Mouse (Mus musculus): ENCODE results near the gene Mtch1. TPM values are rescaled to one million over a fixed set of nuclear protein-coding genes. Genes with fewer than 3 reads are reported as not detected.
"Not testable (repeated sequence)": the region's sequence is repeated elsewhere in the genome, so short reads cannot be mapped to it uniquely, and the experiment has no call there.

Mtch1 gene
- polyA plus RNA-seq, 1 experiment, result 464 TPM

GRCm38 (mm10) chr17:29319881-29320639 is 27.7 kb downstream of the Mtch1 start:
- no peaks in the 10 kb centered on the region for H3K27me3 ChIP-seq (ENCODE audit: control insufficient read depth, insufficient read depth, insufficient read length)
- no peaks in the 10 kb centered on the region for H3K79me2 ChIP-seq (ENCODE audit: control insufficient read depth, insufficient read depth)
- H3K79me3 ChIP-seq (ENCODE audit: low read depth), result no peaks in the 10 kb centered on the region
- no peak overlapping the region for H3ac ChIP-seq (ENCODE audit: control insufficient read depth, insufficient read length, low read depth)
- no peaks in the 10 kb centered on the region for H3K36me3 ChIP-seq (ENCODE audit: control insufficient read depth, insufficient read depth)
- no peak for TF ChIP-seq MYOG (IDR thresholded peaks at IDR 0.05; ENCODE audit: control insufficient read depth, extremely low read depth, insufficient read length)
- no peak for TF ChIP-seq MYOD1 (IDR thresholded peaks at IDR 0.05; ENCODE audit: control insufficient read depth, insufficient read length, low read depth)
- TF ChIP-seq CEBPB (IDR thresholded peaks at IDR 0.05; ENCODE audit: low read depth), result no peak
- TF ChIP-seq CTCF (IDR thresholded peaks at IDR 0.05; ENCODE audit: control insufficient read depth, insufficient read depth, insufficient read length), result no peak
- no peak for TF ChIP-seq FOSL1 (IDR thresholded peaks at IDR 0.05; ENCODE audit: insufficient read depth, low read length, poor library complexity, severe bottlenecking)
- TF ChIP-seq USF1 (IDR thresholded peaks at IDR 0.05; ENCODE audit: low read depth), result no peak
- no peak for TF ChIP-seq MAX (IDR thresholded peaks at IDR 0.05)
- no peak overlapping the region for H3K4me3 ChIP-seq (ENCODE audit: insufficient read depth, poor library complexity, severe bottlenecking)

- no peak overlapping the region for H3K4me3 ChIP-seq (ENCODE audit: insufficient read depth, poor library complexity, severe bottlenecking)
- H3K79me3 ChIP-seq (ENCODE audit: low read depth), result no peaks in the 10 kb centered on the region
- H3K36me3 ChIP-seq (ENCODE audit: control insufficient read depth, insufficient read depth), result no peaks in the 10 kb centered on the region
- H3K27me3 ChIP-seq (ENCODE audit: control insufficient read depth, insufficient read depth, insufficient read length), result no peaks in the 10 kb centered on the region
- TF ChIP-seq MAX (IDR thresholded peaks at IDR 0.05) (no peak), MYOG (IDR thresholded peaks at IDR 0.05; ENCODE audit: control insufficient read depth, extremely low read depth, insufficient read length) (no peak), FOSL1 (IDR thresholded peaks at IDR 0.05; ENCODE audit: insufficient read depth, low read length, poor library complexity, severe bottlenecking) (no peak), CEBPB (IDR thresholded peaks at IDR 0.05; ENCODE audit: low read depth) (no peak), MYOD1 (IDR thresholded peaks at IDR 0.05; ENCODE audit: control insufficient read depth, insufficient read length, low read depth) (no peak), CTCF (IDR thresholded peaks at IDR 0.05; ENCODE audit: control insufficient read depth, insufficient read depth, insufficient read length) (no peak), USF1 (IDR thresholded peaks at IDR 0.05; ENCODE audit: low read depth) (no peak)
- H3ac ChIP-seq (ENCODE audit: control insufficient read depth, insufficient read length, low read depth), result no peak overlapping the region
- H3K79me2 ChIP-seq (ENCODE audit: control insufficient read depth, insufficient read depth), result no peaks in the 10 kb centered on the region
These were observed 28.3 kb downstream of the Mtch1 start for GRCm38 (mm10) chr17:29319476-29319875.

GRCm38 (mm10) chr17:29318731-29319250 is 28.9 kb downstream of the Mtch1 start:
- TF ChIP-seq CTCF (IDR thresholded peaks at IDR 0.05; ENCODE audit: control insufficient read depth, insufficient read depth, insufficient read length), result no peak
- no peak for TF ChIP-seq MYOD1 (IDR thresholded peaks at IDR 0.05; ENCODE audit: control insufficient read depth, insufficient read length, low read depth)
- H3K27me3 ChIP-seq (ENCODE audit: control insufficient read depth, insufficient read depth, insufficient read length), result no peaks in the 10 kb centered on the region
- H3ac ChIP-seq (ENCODE audit: control insufficient read depth, insufficient read length, low read depth), result no peak overlapping the region
- H3K36me3 ChIP-seq (ENCODE audit: control insufficient read depth, insufficient read depth), result no peaks in the 10 kb centered on the region
- H3K79me3 ChIP-seq (ENCODE audit: low read depth), result no peaks in the 10 kb centered on the region
- H3K79me2 ChIP-seq (ENCODE audit: control insufficient read depth, insufficient read depth), result no peaks in the 10 kb centered on the region
- H3K4me3 ChIP-seq (ENCODE audit: insufficient read depth, poor library complexity, severe bottlenecking), result no peak overlapping the region

- H3ac ChIP-seq (ENCODE audit: control insufficient read depth, insufficient read length, low read depth); H3K79me2 ChIP-seq (ENCODE audit: control insufficient read depth, insufficient read depth); H3K4me3 ChIP-seq (ENCODE audit: insufficient read depth, poor library complexity, severe bottlenecking); H3K27me3 ChIP-seq (ENCODE audit: control insufficient read depth, insufficient read depth, insufficient read length); H3K36me3 ChIP-seq (ENCODE audit: control insufficient read depth, insufficient read depth); H3K79me3 ChIP-seq (ENCODE audit: low read depth): not testable (repeated sequence)
These were observed 30.4 kb downstream of the Mtch1 start, which contains the start of gene Pi16 for GRCm38 (mm10) chr17:29317380-29317779. Gene Pi16, plus strand, starts transcription at chr17:29317680.

- H3K79me3 ChIP-seq (ENCODE audit: low read depth), result no peaks in the 10 kb centered on the region
These were observed 30.8 kb downstream of the Mtch1 start for GRCm38 (mm10) chr17:29316891-29317290.

More at GRCm38 (mm10) chr17:29316891-29317290, 30.8 kb downstream of the Mtch1 start:
- Histone ChIP-seq H3ac (ENCODE audit: control insufficient read depth, insufficient read length, low read depth) (no peak overlapping the region), H3K27me3 (ENCODE audit: control insufficient read depth, insufficient read depth, insufficient read length) (no peaks in the 10 kb centered on the region), H3K36me3 (ENCODE audit: control insufficient read depth, insufficient read depth) (no peaks in the 10 kb centered on the region), H3K4me3 (ENCODE audit: insufficient read depth, poor library complexity, severe bottlenecking) (no peak overlapping the region), H3K79me2 (ENCODE audit: control insufficient read depth, insufficient read depth) (no peaks in the 10 kb centered on the region)
- TF ChIP-seq CEBPB (IDR thresholded peaks at IDR 0.05; ENCODE audit: low read depth) (no peak), MYOG (IDR thresholded peaks at IDR 0.05; ENCODE audit: control insufficient read depth, extremely low read depth, insufficient read length) (no peak), FOSL1 (IDR thresholded peaks at IDR 0.05; ENCODE audit: insufficient read depth, low read length, poor library complexity, severe bottlenecking) (no peak), CTCF (IDR thresholded peaks at IDR 0.05; ENCODE audit: control insufficient read depth, insufficient read depth, insufficient read length) (no peak), USF1 (IDR thresholded peaks at IDR 0.05; ENCODE audit: low read depth) (no peak), MAX (IDR thresholded peaks at IDR 0.05) (no peak), MYOD1 (IDR thresholded peaks at IDR 0.05; ENCODE audit: control insufficient read depth, insufficient read length, low read depth) (no peak)
